Mouse (Mus musculus) myocyte (in vitro differentiated cells): ENCODE results near the gene Scube1.

Source experiments
- MAX ChIP-seq: IDR thresholded peaks from one replicate; pipeline ENCODE4 v1.6.1; 2011; ENCODE audit warnings: low read depth, mild to moderate bottlenecking, control low read depth
- POLR2A ChIP-seq: IDR thresholded peaks from one replicate; pipeline ENCODE4 v1.6.1; 2011; ENCODE audit warnings: low read depth, mild to moderate bottlenecking, control low read depth, moderate library complexity; ENCODE audit not compliant: insufficient read length
- POLR2AphosphoS2 ChIP-seq: IDR thresholded peaks from one replicate; pipeline ENCODE4 v1.6.1; 2011; ENCODE audit warnings: low read depth, control low read depth; ENCODE audit not compliant: insufficient read length
- USF1 ChIP-seq: IDR thresholded peaks from one replicate; pipeline ENCODE4 v1.6.1; 2011; ENCODE audit warnings: low read depth, mild to moderate bottlenecking, control low read depth, moderate library complexity

GRCm38 (mm10) chr15:83677098-83677497 lies 47.7 kb downstream of the Scube1 start:
- TF ChIP-seq POLR2AphosphoS2 (no peak), POLR2A (no peak), USF1 (no peak), MAX (no peak)
